Mouse (Mus musculus) gonadal fat pad, adult 2 months (tissue): ENCODE measurements around the gene Hdac2. TPM values are rescaled to one million over a fixed set of nuclear protein-coding genes. Genes with fewer than 3 reads are reported as not detected.

Experiments used
- polyA plus RNA-seq: library from polyadenylated mRNA; depleted of rRNA; stranded (reverse); fragments of >200 nt; gene quantifications from 2 replicates; pipeline ENCODE4 v1.2.3, GENCODE M21; 2012; rRNA removed

The Hdac2 gene
- polyA plus RNA-seq, 1 experiment, result 12.0 TPM

Other genes starting within 250 kb of the Hdac2 start
- gene Marcks, start 164.4 kb downstream of the Hdac2 start, polyA plus RNA-seq, result 17.0 and 29.7 TPM in 2 replicates